In genomic region chr8:110733036-110733435, GRCm38 (mm10) we compare ENCODE assay signal across 24 mouse cellular contexts. TPM values are rescaled to one million over a fixed set of nuclear protein-coding genes. Genes with fewer than 3 reads are reported as not detected.
DNase-seq lines count a peak whose midpoint lies in the region; ATAC-seq and TF ChIP-seq lines count a peak whose summit lies in the region.
"Had no signal": no experiment of that assay in that cellular context is flagged by ENCODE, and none has a peak within 500 bp of the region (broad histone marks: within the 10 kb centered on the region; RNA-seq: fewer than 3 reads in every experiment).

No protein-coding gene starts in this region.

- no peak overlapping the region for H3K4me3 ChIP-seq in cerebellum, adult 2 months (replicated peaks; ENCODE audit: insufficient read depth, low read depth, low read length)
- no peak overlapping the region for H3K4me3 ChIP-seq in midbrain, embryonic 11.5 days (ENCODE audit: low read depth, low read length)
- H3K4me3 ChIP-seq in forebrain, embryonic 16.5 days (replicated peaks; ENCODE audit: low read length): no peak overlapping the region
- H3K4me3 ChIP-seq: embryonic facial prominence, embryonic 10.5 days; embryonic facial prominence, embryonic 13.5 days; erythroblast, embryonic 14.5 days; forebrain, embryonic 12.5 days; forebrain, embryonic 15.5 days; gastrocnemius, adult 2 months; hindbrain, embryonic 12.5 days; hindbrain, embryonic 15.5 days had no signal

- H3K27ac ChIP-seq in cerebellum, adult 2 months (ENCODE audit: insufficient read depth, low read length): no peak overlapping the region
- no peak overlapping the region for H3K27ac ChIP-seq in midbrain, embryonic 11.5 days (ENCODE audit: low read depth, low read length)
- no peak overlapping the region for H3K27ac ChIP-seq in forebrain, embryonic 16.5 days (ENCODE audit: low read length)
- H3K27ac ChIP-seq: embryonic facial prominence, embryonic 10.5 days; embryonic facial prominence, embryonic 13.5 days; forebrain, embryonic 12.5 days; forebrain, embryonic 15.5 days; gastrocnemius, adult 2 months; hindbrain, embryonic 12.5 days; hindbrain, embryonic 15.5 days had no signal

- no peak overlapping the region for H3K9ac ChIP-seq in midbrain, embryonic 11.5 days (ENCODE audit: low read length)
- H3K9ac ChIP-seq in forebrain, embryonic 16.5 days (replicated peaks; ENCODE audit: low read depth, low read length): no peak overlapping the region
- H3K9ac ChIP-seq: embryonic facial prominence, embryonic 13.5 days; forebrain, embryonic 12.5 days; forebrain, embryonic 15.5 days; hindbrain, embryonic 12.5 days; hindbrain, embryonic 15.5 days had no signal

- H3K4me1 ChIP-seq in cerebellum, adult 2 months (ENCODE audit: control insufficient read depth, insufficient read depth, low read length): peaks cover 13% of the 10 kb centered on the region
- H3K4me1 ChIP-seq in midbrain, embryonic 11.5 days (ENCODE audit: control insufficient read depth, insufficient read depth, low read length): no peaks in the 10 kb centered on the region
- no peaks in the 10 kb centered on the region for H3K4me1 ChIP-seq in forebrain, embryonic 16.5 days (replicated peaks; ENCODE audit: control insufficient read depth, insufficient read depth, low read length)
- H3K4me1 ChIP-seq: embryonic facial prominence, embryonic 10.5 days; embryonic facial prominence, embryonic 13.5 days; forebrain, embryonic 12.5 days; forebrain, embryonic 15.5 days; hindbrain, embryonic 12.5 days; hindbrain, embryonic 15.5 days had no signal

- no peaks in the 10 kb centered on the region for H3K27me3 ChIP-seq in cerebellum, adult 2 months (ENCODE audit: control insufficient read depth, insufficient read depth, low read length)
- H3K27me3 ChIP-seq in midbrain, embryonic 11.5 days (ENCODE audit: control insufficient read depth, insufficient read depth, low read length): no peaks in the 10 kb centered on the region
- no peaks in the 10 kb centered on the region for H3K27me3 ChIP-seq in forebrain, embryonic 16.5 days (replicated peaks; ENCODE audit: control insufficient read depth, insufficient read depth, low read length)
- H3K27me3 ChIP-seq: embryonic facial prominence, embryonic 13.5 days; forebrain, embryonic 12.5 days; forebrain, embryonic 15.5 days; hindbrain, embryonic 12.5 days; hindbrain, embryonic 15.5 days had no signal

- TF ChIP-seq POLR2A in cerebellum, adult 2 months (IDR thresholded peaks at IDR 0.05; ENCODE audit: borderline replicate concordance, insufficient read depth, low read length): no peak

- no peak overlapping the region for H3K4me2 ChIP-seq in midbrain, embryonic 11.5 days
- no peak overlapping the region for H3K4me2 ChIP-seq in forebrain, embryonic 16.5 days (ENCODE audit: low read length)
- H3K4me2 ChIP-seq: embryonic facial prominence, embryonic 13.5 days; forebrain, embryonic 12.5 days; forebrain, embryonic 15.5 days; heart, embryonic 11.5 days; hindbrain, embryonic 12.5 days; hindbrain, embryonic 15.5 days had no signal

- H3K36me3 ChIP-seq in midbrain, embryonic 11.5 days (ENCODE audit: control insufficient read depth, insufficient read depth, low read length): peaks cover 39% of the 10 kb centered on the region; the same call in 1 of the 2 replicates
- H3K36me3 ChIP-seq in forebrain, embryonic 16.5 days (ENCODE audit: control insufficient read depth, insufficient read depth): peaks cover 54% of the 10 kb centered on the region

- no peaks in the 10 kb centered on the region for H3K9me3 ChIP-seq in midbrain, embryonic 11.5 days (ENCODE audit: control insufficient read depth, low read length)
- no peaks in the 10 kb centered on the region for H3K9me3 ChIP-seq in forebrain, embryonic 16.5 days (ENCODE audit: control insufficient read depth, low read length)
- H3K9me3 ChIP-seq: embryonic facial prominence, embryonic 10.5 days; embryonic facial prominence, embryonic 13.5 days; forebrain, embryonic 12.5 days; forebrain, embryonic 15.5 days; hindbrain, embryonic 12.5 days; hindbrain, embryonic 15.5 days had no signal

- 42% methylated on average over 8 of the region's 8 CpGs for WGBS in cerebellum, adult 2 months
- WGBS in midbrain, embryonic 11.5 days: 90% methylated on average over 8 of the region's 8 CpGs
- WGBS in forebrain, embryonic 16.5 days: 81% methylated on average over 8 of the region's 8 CpGs

- no peak for ATAC-seq in cerebellum, adult (ENCODE audit: insufficient number of reproducible peaks, low FRiP score, low TSS enrichment)
- no peak for ATAC-seq in midbrain, embryonic 11.5 days (ENCODE audit: low FRiP score)
- no peak for ATAC-seq in forebrain, embryonic 16.5 days
- ATAC-seq: activated CD4-positive, CD25-positive, alpha-beta regulatory T cell, adult 4 months; forebrain, embryonic 15.5 days had no signal

- DNase-seq in cerebellum, adult 11 months: peak; percentile 50
- DNase-seq in cerebellum, adult 2 months: peak; percentile 69 to 77
- DNase-seq in cerebellum, adult 9-11 months: peak; percentile 74
- peak; percentile 60 to 65 for DNase-seq in cerebellum, postnatal 36 days
- DNase-seq in adrenal gland, adult 2 months: no peak
- no peak for DNase-seq in midbrain, embryonic 11.5 days (ENCODE audit: low spot score, missing footprints)
- DNase-seq: adrenal gland, postnatal 14 days; embryo, embryonic 11 days; gastrocnemius, adult 2 months; gastrocnemius, postnatal 14 days; heart, adult 11 months; kidney, adult 11 months; kidney, adult 8-10 months had no signal

- TF ChIP-seq CTCF in cerebellum, adult 2 months (IDR thresholded peaks at IDR 0.05; ENCODE audit: borderline replicate concordance, insufficient read depth, low read depth, low read length): no peak

RNA-seq across cellular contexts. Expression of gene Mtss1l, which starts 11.8 kb away (rescaled TPM):
- polyA plus RNA-seq in cerebellum, adult 2 months (2012; rRNA removed): 257 and 288 TPM in 2 replicates
- 10 to 100 TPM; 20.2 to 20.6 TPM for total RNA-seq in adrenal gland, adult 2 months (2021)
- polyA plus RNA-seq in adrenal gland, adult 2 months (2012; rRNA removed): 64.0 and 71.3 TPM in 2 replicates
- polyA plus RNA-seq in midbrain, embryonic 11.5 days (2014; fragmentation: Nextera tagmentation; extraction: Ambion mirVana): 7.4 and 9.6 TPM in 2 replicates
- 24.6 and 24.8 TPM in 2 replicates for polyA plus RNA-seq in forebrain, embryonic 16.5 days (2015; fragmentation: Nextera tagmentation; extraction: Ambion mirVana)

Comparison
In these comparisons a context has a peak if more than half of its experiments do, and no peak if none do; other contexts are left out.
1. DNase-seq: peak in cerebellum, adult 11 months (single experiment), cerebellum, adult 2 months (2 of 2), cerebellum, adult 9-11 months (single experiment) and cerebellum, postnatal 36 days (2 of 2); none in adrenal gland, adult 2 months (single experiment) and midbrain, embryonic 11.5 days (single experiment).